Comparison of ENCODE assay signal across 8 mouse cellular contexts in the genomic region with DNA sequence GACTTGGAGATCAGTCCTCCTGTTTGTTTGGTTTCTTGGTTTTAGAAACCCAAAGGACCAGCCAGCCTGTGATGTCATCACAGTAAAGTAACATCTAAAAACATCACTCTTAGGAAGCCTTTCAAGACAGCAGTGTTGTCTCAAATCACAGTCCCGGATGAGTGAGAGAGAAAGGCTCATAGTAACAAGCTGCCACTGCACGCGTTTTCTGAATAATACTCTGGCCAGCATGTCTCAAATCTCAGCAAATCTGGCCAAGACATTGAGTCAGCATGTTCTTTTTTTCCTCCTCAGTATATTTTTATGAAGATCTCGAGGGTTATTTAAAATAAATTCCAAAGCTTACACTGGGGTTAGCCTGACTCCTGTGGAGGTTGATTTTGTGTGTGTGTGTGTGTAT.
A peak's percentile ranks its signal among the peaks of the same experiment; 100 is the strongest.
DNase-seq lines count a peak whose midpoint lies in the region; ATAC-seq and TF ChIP-seq lines count a peak whose summit lies in the region.

No protein-coding gene starts in this region.

- H3K4me2 ChIP-seq in heart, embryonic 12.5 days = peak overlapping the region; percentile 74
- peak overlapping the region; percentile 70 for H3K4me2 ChIP-seq in forebrain, embryonic 13.5 days
- H3K4me2 ChIP-seq in limb, embryonic 14.5 days (replicated peaks; ENCODE audit: low read depth, low read length, severe bottlenecking) = peak overlapping the region; percentile 62
- peak overlapping the region; percentile 68 for H3K4me2 ChIP-seq in midbrain, postnatal 0 days (ENCODE audit: low read depth, low read length, poor library complexity, severe bottlenecking)

- no peak for TF ChIP-seq POLR2A in limb, embryonic 14.5 days (IDR thresholded peaks at IDR 0.05; ENCODE audit: borderline replicate concordance, extremely low read depth, insufficient read depth, insufficient read length)

- no peak for ATAC-seq in heart, embryonic 12.5 days (ENCODE audit: insufficient number of reproducible peaks, low FRiP score)
- ATAC-seq in forebrain, embryonic 13.5 days = no peak
- ATAC-seq in limb, embryonic 14.5 days (ENCODE audit: low FRiP score, low read depth) = 0 out of 2 replicates have a peak, but pooled peaks have one; percentile 16
- no peak for ATAC-seq in midbrain, postnatal 0 days (ENCODE audit: low FRiP score)

- H3K36me3 ChIP-seq in heart, embryonic 12.5 days = peaks cover 34% of the 10 kb centered on the region
- no peaks in the 10 kb centered on the region; the same call in 1 of the 2 replicates for H3K36me3 ChIP-seq in forebrain, embryonic 13.5 days (ENCODE audit: poor library complexity, severe bottlenecking)
- H3K36me3 ChIP-seq in limb, embryonic 14.5 days (ENCODE audit: control insufficient read depth, insufficient read depth, low read length) = peaks cover 15% of the 10 kb centered on the region
- no peaks in the 10 kb centered on the region for H3K36me3 ChIP-seq in midbrain, postnatal 0 days (ENCODE audit: insufficient read depth, low read length)

- no peak for DNase-seq in heart, postnatal 36 days
- no peak for DNase-seq in limb, embryonic 14.5 days (ENCODE audit: low spot score)
- DNase-seq in midbrain, postnatal 0 days (ENCODE audit: low spot score) = no peak
- DNase-seq in spleen, postnatal 10 days (ENCODE audit: low spot score in 2 of 2) = no peak
- DNase-seq in adrenal gland, adult 18-20 months (ENCODE audit: low spot score in 2 of 2) = no peak
- DNase-seq in ovary, postnatal 14 days (ENCODE audit: low spot score) = no peak

- H3K9ac ChIP-seq in heart, embryonic 12.5 days = peak overlapping the region; percentile 77
- H3K9ac ChIP-seq in forebrain, embryonic 13.5 days = no peak overlapping the region
- H3K9ac ChIP-seq in limb, embryonic 14.5 days (ENCODE audit: low read depth, low read length, severe bottlenecking) = no peak overlapping the region
- H3K9ac ChIP-seq in midbrain, postnatal 0 days (replicated peaks; ENCODE audit: low read length, poor library complexity, severe bottlenecking) = no peak overlapping the region

- no peaks in the 10 kb centered on the region for H3K9me3 ChIP-seq in heart, embryonic 12.5 days (replicated peaks)
- H3K9me3 ChIP-seq in forebrain, embryonic 13.5 days (replicated peaks) = peaks cover 4% of the 10 kb centered on the region; the same call in 1 of the 2 replicates
- no peaks in the 10 kb centered on the region for H3K9me3 ChIP-seq in limb, embryonic 14.5 days (ENCODE audit: control insufficient read depth, low read length)
- H3K9me3 ChIP-seq in midbrain, postnatal 0 days (ENCODE audit: low read length) = no peaks in the 10 kb centered on the region

- intact Hi-C loops in heart, postnatal 36 days (cut with DNase I) = loop anchor here (2.0 kb wide), 1 partner anchor 29 kb away; no protein-coding TSS in a partner anchor

- peak overlapping the region; percentile 54 for H3K4me3 ChIP-seq in heart, embryonic 12.5 days
- no peak overlapping the region for H3K4me3 ChIP-seq in forebrain, embryonic 13.5 days
- peak overlapping the region; percentile 37 for H3K4me3 ChIP-seq in limb, embryonic 14.5 days (replicated peaks; ENCODE audit: low read length)
- H3K4me3 ChIP-seq in midbrain, postnatal 0 days (ENCODE audit: low read depth, low read length) = no peak overlapping the region

- H3K27ac ChIP-seq in heart, embryonic 12.5 days (ENCODE audit: poor library complexity, severe bottlenecking) = peak overlapping the region; percentile 94
- no peak overlapping the region for H3K27ac ChIP-seq in forebrain, embryonic 13.5 days
- H3K27ac ChIP-seq in limb, embryonic 14.5 days (replicated peaks; ENCODE audit: low read depth, low read length) = no peak overlapping the region
- no peak overlapping the region for H3K27ac ChIP-seq in midbrain, postnatal 0 days (ENCODE audit: low read depth, low read length)

- H3K4me1 ChIP-seq in heart, embryonic 12.5 days (replicated peaks) = peaks cover 53% of the 10 kb centered on the region
- peaks cover 30% of the 10 kb centered on the region for H3K4me1 ChIP-seq in forebrain, embryonic 13.5 days
- H3K4me1 ChIP-seq in limb, embryonic 14.5 days (ENCODE audit: control insufficient read depth, insufficient read depth, low read length) = peaks cover 29% of the 10 kb centered on the region
- peaks cover 7% of the 10 kb centered on the region; the same call in 1 of the 2 replicates for H3K4me1 ChIP-seq in midbrain, postnatal 0 days (ENCODE audit: insufficient read depth, low read length)

- H3K27me3 ChIP-seq in heart, embryonic 12.5 days (replicated peaks) = no peaks in the 10 kb centered on the region
- H3K27me3 ChIP-seq in forebrain, embryonic 13.5 days = no peaks in the 10 kb centered on the region
- H3K27me3 ChIP-seq in limb, embryonic 14.5 days (ENCODE audit: control insufficient read depth, insufficient read depth, low read length) = no peaks in the 10 kb centered on the region
- no peaks in the 10 kb centered on the region for H3K27me3 ChIP-seq in midbrain, postnatal 0 days (ENCODE audit: insufficient read depth, low read length)

- TF ChIP-seq CTCF in midbrain, postnatal 0 days (IDR thresholded peaks at IDR 0.05) = no peak

- WGBS in heart, embryonic 12.5 days = 16% methylated on average over 4 of the region's 4 CpGs
- WGBS in forebrain, embryonic 13.5 days = 13% methylated on average over 4 of the region's 4 CpGs
- WGBS in limb, embryonic 14.5 days = 11% methylated on average over 4 of the region's 4 CpGs
- WGBS in midbrain, postnatal 0 days = 23% methylated on average over 4 of the region's 4 CpGs

Comparison
In these comparisons a context has a peak if more than half of its experiments do, and no peak if none do; other contexts are left out.
1. H3K4me3 ChIP-seq: peak in heart, embryonic 12.5 days (single experiment) and limb, embryonic 14.5 days (single experiment); none in forebrain, embryonic 13.5 days (single experiment) and midbrain, postnatal 0 days (single experiment).
2. Peak in every context shown above with its lines, with median percentiles within 50 percentile points of each other: H3K4me2 ChIP-seq.